Mouse (Mus musculus) heart, postnatal 0 days (tissue): ENCODE data around the gene Abcg3. TPM values are rescaled to one million over a fixed set of nuclear protein-coding genes. Genes with fewer than 3 reads are reported as not detected.
"Not testable (repeated sequence)": the region's sequence is repeated elsewhere in the genome, so short reads cannot be mapped to it uniquely, and the experiment has no call there.

Experiments used
- ATAC-seq: fragments of 200-750 bp; cut with Nextera tagmentation; 2 replicates; pipeline ENCODE4 v1.8.0; 2017; ENCODE audit warnings: low read depth, moderate number of reproducible peaks, moderate library complexity; ENCODE audit not compliant: insufficient read depth
- DNase-seq: peaks from one replicate; pipeline ENCODE4 v3.0.0-alpha.2; 2016; ENCODE audit warnings: low spot score
- H3K27ac ChIP-seq: fragments of 300-500 bp; sonication (generic); 2 replicates; pipeline ENCODE4 v1.5.1; 2014; ENCODE audit warnings: low read depth, mild to moderate bottlenecking
- H3K27me3 ChIP-seq: fragments of 300-500 bp; sonication (generic); 2 replicates; pipeline ENCODE4 v1.6.1; 2014; ENCODE audit warnings: low read length, mixed read lengths; ENCODE audit not compliant: control insufficient read depth, insufficient read depth
- H3K36me3 ChIP-seq: fragments of 300-500 bp; sonication (generic); replicated peaks from 2 replicates; pipeline ENCODE4 v1.6.1; 2014; ENCODE audit warnings: low read length, mixed read lengths; ENCODE audit not compliant: control insufficient read depth, insufficient read depth
- H3K4me1 ChIP-seq: fragments of 300-500 bp; sonication (generic); 2 replicates; pipeline ENCODE4 v1.6.1; 2014; ENCODE audit warnings: antibody characterized with exemption; ENCODE audit not compliant: control insufficient read depth, insufficient read depth
- H3K4me2 ChIP-seq: fragments of 300-500 bp; sonication (generic); 2 replicates; pipeline ENCODE4 v1.6.1; 2014; ENCODE audit warnings: low read depth, mild to moderate bottlenecking, low read length, moderate library complexity
- H3K4me3 ChIP-seq: fragments of 300-500 bp; sonication (generic); 2 replicates; pipeline ENCODE4 v1.5.1; 2014; ENCODE audit warnings: low read depth, low read length
- H3K9ac ChIP-seq: fragments of 300-500 bp; sonication (generic); replicated peaks from 2 replicates; pipeline ENCODE4 v1.6.1; 2014; ENCODE audit warnings: low read depth, low read length, mixed read lengths
- H3K9me3 ChIP-seq: fragments of 300-500 bp; sonication (generic); replicated peaks from 2 replicates; pipeline ENCODE4 v1.6.1; 2016; ENCODE audit warnings: low read length; ENCODE audit not compliant: control insufficient read depth
- CTCF ChIP-seq: IDR thresholded peaks from 2 replicates; pipeline ENCODE4 v1.5.1; 2016; ENCODE audit warnings: antibody characterized with exemption, control low read depth, low read depth
- EP300 ChIP-seq: IDR thresholded peaks from 2 replicates; pipeline ENCODE4 v1.6.1; 2016; ENCODE audit warnings: antibody characterized with exemption, low read depth
- WGBS: fragments of 180-500 bp; shearing (Covaris S2); extraction: QIAGEN DNeasy Blood & Tissue Kit; methylation state at CpG from one replicate; pipeline ENCODE4 v1.1.7; 2014; 5-methylcytosine and 5-hydroxymethylcytosine counted together
- polyA plus RNA-seq: library from polyadenylated mRNA; unstranded; fragments of >200 nt; fragmentation: Nextera tagmentation; extraction: Ambion mirVana; gene quantifications from 2 replicates; pipeline ENCODE4 v1.2.1, GENCODE M21; 2015
- total RNA-seq: library from RNA; depleted of rRNA; stranded (reverse); fragments of >200 nt; gene quantifications from 2 replicates; pipeline ENCODE4 v1.2.3, GENCODE M21; 2014; ENCODE audit warnings: low replicate concordance

Abcg3 gene
- total and polyA plus RNA-seq, 2 experiments from 2014 or later = 0.31 TPM; not detected in 1

DNA sequence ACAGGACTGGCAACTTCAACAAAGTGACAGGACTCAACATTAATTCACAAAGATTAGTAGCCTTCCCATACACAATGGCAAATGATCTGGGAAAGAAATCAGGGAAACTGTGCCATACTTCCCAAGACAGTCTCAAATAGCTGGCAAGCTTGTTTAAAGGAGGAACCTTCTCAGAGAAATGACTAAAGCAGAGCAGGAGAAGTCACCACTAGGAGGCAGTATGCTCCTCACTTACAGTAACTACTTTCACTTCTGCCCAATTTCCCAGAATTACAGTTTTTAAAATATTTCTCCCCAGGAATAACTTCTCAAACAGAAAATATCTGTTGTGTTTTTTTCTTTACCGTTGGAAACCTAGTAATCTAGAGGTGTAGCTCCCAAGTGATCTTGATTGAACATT is 4.2 kb upstream of the Abcg3 start:
- no peak overlapping the region for H3K27ac ChIP-seq
- H3K4me3 ChIP-seq = no peak overlapping the region
- H3K9me3 ChIP-seq = no peaks in the 10 kb centered on the region
- no peaks in the 10 kb centered on the region for H3K4me1 ChIP-seq
- WGBS = 26% methylated on average over 1 of the region's 1 CpGs
- H3K9ac ChIP-seq = no peak overlapping the region
- H3K4me2 ChIP-seq = no peak overlapping the region
- DNase-seq (peak; percentile 64), ATAC-seq (no peak)
- TF ChIP-seq CTCF = peak; percentile 55
- TF ChIP-seq EP300 = no peak
- no peaks in the 10 kb centered on the region for H3K27me3 ChIP-seq
- no peaks in the 10 kb centered on the region for H3K36me3 ChIP-seq

DNA sequence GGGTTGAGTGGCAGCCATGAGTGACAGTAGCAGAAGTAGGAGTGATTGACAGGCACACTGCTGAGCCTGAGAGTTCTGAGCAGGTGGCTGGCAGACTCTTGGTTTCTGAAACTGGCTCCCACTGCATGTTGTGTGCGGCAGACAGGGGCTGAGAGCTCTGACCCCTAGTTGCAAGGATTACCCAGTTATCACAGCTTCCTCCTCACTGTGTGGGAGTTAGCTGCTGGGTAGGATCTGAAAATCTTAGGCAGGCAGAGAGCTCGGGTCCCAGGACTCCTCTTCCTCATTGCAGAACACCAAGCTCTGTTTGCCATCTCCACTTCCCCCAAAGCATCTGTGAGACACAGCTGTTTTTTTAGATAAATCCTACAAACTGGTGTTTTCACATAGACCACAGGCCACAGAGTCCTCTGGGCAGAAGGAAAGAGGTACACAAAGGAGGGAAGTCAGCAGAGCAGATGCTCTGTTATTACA is 3.4 kb downstream of the Abcg3 start:
- H3K4me2 ChIP-seq = no peak overlapping the region
- WGBS = 29% methylated on average over 2 of the region's 2 CpGs
- ATAC-seq (no peak), DNase-seq (no peak)
- no peak for TF ChIP-seq EP300
- TF ChIP-seq CTCF = no peak
- no peak overlapping the region for H3K27ac ChIP-seq
- no peak overlapping the region for H3K9ac ChIP-seq
- no peaks in the 10 kb centered on the region for H3K27me3 ChIP-seq
- no peak overlapping the region for H3K4me3 ChIP-seq
- no peaks in the 10 kb centered on the region for H3K36me3 ChIP-seq
- H3K4me1 ChIP-seq = no peaks in the 10 kb centered on the region
- H3K9me3 ChIP-seq = no peaks in the 10 kb centered on the region

DNA sequence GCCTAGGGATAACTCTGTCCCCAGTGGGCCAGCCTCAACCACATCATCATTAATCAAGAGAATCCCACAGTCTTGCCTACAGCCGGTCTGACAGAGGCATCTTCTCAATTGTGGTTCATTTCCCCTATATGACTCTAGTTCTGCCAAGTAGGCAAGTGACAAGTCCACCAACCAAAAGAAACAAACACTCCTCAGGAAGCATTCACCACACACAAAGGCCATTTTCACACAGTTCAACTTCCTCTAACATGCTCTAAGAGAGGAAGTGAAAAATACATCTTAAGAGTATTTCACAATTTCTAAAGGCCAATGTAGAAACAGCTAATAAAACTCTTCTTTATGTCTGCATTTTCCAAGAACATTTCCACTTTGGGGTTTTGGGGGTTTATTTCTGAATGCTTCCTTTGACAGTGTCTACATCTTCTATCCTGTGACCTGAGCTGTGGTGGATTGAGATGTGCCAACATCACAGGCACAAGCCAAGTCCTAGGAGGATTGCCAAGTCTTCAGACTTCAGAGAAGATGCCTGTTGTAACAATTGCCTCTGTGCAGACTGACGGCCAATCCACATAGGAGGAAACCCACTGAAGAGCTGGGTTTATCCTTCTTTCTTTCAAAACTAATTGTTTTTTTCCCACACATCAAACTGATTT is 24.3 kb downstream of the Abcg3 start:
- TF ChIP-seq EP300 (no peak), CTCF (no peak)
- no peaks in the 10 kb centered on the region for H3K4me1 ChIP-seq
- no peak overlapping the region for H3K4me3 ChIP-seq
- no peak overlapping the region for H3K27ac ChIP-seq
- DNase-seq = no peak
- no peaks in the 10 kb centered on the region for H3K36me3 ChIP-seq
- H3K27me3 ChIP-seq = no peaks in the 10 kb centered on the region
- no peak overlapping the region for H3K9ac ChIP-seq
- no peaks in the 10 kb centered on the region; the same call in 1 of the 2 replicates for H3K9me3 ChIP-seq
- H3K4me2 ChIP-seq = no peak overlapping the region
- ATAC-seq = no peak
- 50% methylated on average over 2 of the region's 2 CpGs for whole genome bisulfite sequencing

DNA sequence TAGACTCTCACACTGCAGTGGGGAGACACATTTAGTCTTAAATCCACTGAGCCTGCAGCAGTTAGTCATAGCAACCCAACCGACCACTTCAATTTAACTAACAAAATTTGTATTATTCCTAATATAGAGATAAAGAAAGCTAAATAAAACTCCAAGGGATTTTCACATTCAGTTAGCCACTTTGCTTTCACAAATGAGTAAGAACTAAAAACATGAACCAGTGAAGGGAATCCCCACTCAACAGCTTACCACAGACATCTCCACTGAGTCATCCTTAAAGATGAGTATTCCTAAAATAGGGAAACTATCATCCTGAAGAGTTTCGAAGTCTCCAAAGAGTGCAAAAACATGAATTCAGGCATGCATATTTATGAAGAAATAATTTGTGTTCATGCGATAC is 27.3 kb downstream of the Abcg3 start:
- Histone ChIP-seq H3K9me3 (no peaks in the 10 kb centered on the region), H3K4me1 (no peaks in the 10 kb centered on the region), H3K27ac (no peak overlapping the region), H3K9ac (no peak overlapping the region), H3K36me3 (no peaks in the 10 kb centered on the region), H3K4me2 (no peak overlapping the region), H3K27me3 (no peaks in the 10 kb centered on the region), H3K4me3 (no peak overlapping the region)
- ATAC-seq (no peak), DNase-seq (no peak)
- TF ChIP-seq EP300 (no peak), CTCF (no peak)
- WGBS = 73% methylated on average over 3 of the region's 3 CpGs

DNA sequence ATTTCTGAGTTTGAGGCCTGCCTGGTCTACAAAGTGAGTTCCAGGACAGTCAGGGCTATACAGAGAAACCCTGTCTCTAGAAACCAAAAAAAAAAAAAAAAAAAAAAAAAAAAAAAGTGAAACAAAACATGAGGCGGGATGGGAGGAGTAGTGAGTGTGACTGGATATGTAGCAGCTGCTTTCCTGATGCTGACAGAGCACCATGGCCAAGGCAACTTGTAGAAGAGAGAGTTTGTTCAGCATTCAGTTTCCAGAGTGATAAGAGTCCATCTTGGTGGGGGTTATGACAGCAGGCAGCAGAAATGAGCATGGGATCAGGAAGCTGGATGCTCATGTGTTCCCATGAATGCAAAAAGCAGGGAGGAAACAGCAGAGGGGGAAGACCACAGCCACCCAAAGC is 35.6 kb downstream of the Abcg3 start:
- DNase-seq (no peak), ATAC-seq (no peak)
- Histone ChIP-seq H3K9ac (no peak overlapping the region), H3K27ac (no peak overlapping the region), H3K4me1 (no peaks in the 10 kb centered on the region), H3K4me2 (no peak overlapping the region), H3K36me3 (no peaks in the 10 kb centered on the region), H3K27me3 (no peaks in the 10 kb centered on the region), H3K4me3 (no peak overlapping the region), H3K9me3 (no peaks in the 10 kb centered on the region)
- WGBS = 54% methylated on average over 1 of the region's 1 CpGs
- TF ChIP-seq EP300 (no peak), CTCF (no peak)

DNA sequence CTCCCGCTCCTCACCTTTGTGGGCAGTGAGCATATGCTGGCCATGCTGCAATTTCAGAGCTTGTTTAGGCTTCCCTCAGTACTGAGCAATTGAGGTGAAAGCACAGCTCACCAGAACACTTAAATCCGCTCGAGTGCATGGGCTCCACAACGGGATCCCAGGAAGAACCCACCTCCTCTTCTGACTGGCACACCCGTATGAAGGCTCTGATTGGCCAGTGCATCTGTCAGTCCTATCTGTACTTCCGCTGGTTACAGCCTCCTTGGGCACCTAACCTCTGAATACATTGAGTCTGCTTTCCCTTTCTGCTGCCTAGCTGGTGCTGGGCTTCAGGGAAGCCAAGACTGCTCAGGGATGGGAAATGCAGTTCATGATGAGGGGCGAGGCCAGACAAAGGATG is 48.4 kb downstream of the Abcg3 start:
- H3K9me3 ChIP-seq = no peaks in the 10 kb centered on the region
- H3K36me3 ChIP-seq = no peaks in the 10 kb centered on the region
- H3K27ac ChIP-seq = no peak overlapping the region
- TF ChIP-seq EP300 (no peak), CTCF (no peak)
- H3K4me3 ChIP-seq = no peak overlapping the region
- DNase-seq (no peak), ATAC-seq (no peak)
- 76% methylated on average over 7 of the region's 7 CpGs for WGBS
- H3K4me1 ChIP-seq = no peaks in the 10 kb centered on the region
- no peak overlapping the region for H3K9ac ChIP-seq
- no peaks in the 10 kb centered on the region for H3K27me3 ChIP-seq
- H3K4me2 ChIP-seq = no peak overlapping the region

DNA sequence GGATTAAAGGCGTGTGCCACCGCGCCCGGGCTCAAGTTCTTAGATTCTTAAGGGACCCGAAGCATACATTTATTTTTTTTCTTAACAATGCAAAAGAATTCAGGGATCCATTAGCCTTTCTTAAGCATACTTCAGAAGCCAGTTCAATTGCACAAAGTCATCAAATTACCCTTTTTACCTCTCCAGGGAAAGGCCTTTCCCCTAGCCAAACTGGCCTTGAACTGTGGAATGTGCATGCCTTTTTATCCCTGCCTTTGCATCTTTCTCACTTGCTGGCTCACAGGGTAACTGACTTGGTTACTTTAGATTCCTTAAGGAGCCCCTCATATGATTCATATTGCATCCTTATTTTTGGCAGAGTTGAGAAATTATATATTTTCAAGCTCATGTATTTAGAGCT is 76.0 kb downstream of the Abcg3 start:
- not testable (repeated sequence) for H3K4me2 ChIP-seq, H3K9ac ChIP-seq, H3K4me1 ChIP-seq, H3K27me3 ChIP-seq, DNase-seq, H3K9me3 ChIP-seq, H3K36me3 ChIP-seq, H3K4me3 ChIP-seq, H3K27ac ChIP-seq, ATAC-seq
- 79% methylated on average over 5 of the region's 5 CpGs for WGBS
